Mouse (Mus musculus): ENCODE data around the gene Lce1m. TPM values are rescaled to one million over a fixed set of nuclear protein-coding genes. Genes with fewer than 3 reads are reported as not detected.
A peak's percentile ranks its signal among the peaks of the same experiment; 100 is the strongest.
"Not testable (repeated sequence)": the region's sequence is repeated elsewhere in the genome, so short reads cannot be mapped to it uniquely, and the experiment has no call there.

The Lce1m gene
- total RNA-seq (2021) = not detected
- not detected in 2 replicates for polyA plus RNA-seq (2012; rRNA removed)
- long read RNA-seq = 0 reads

- no peak for DNase-seq
Observed at GRCm38 (mm10) chr3:93018960-93019359, at the start of gene Lce1m. Gene Lce1m (minus strand): TSS chr3:93019060.

GRCm38 (mm10) chr3:93068523-93068922 lies 49.7 kb upstream of the Lce1m start, which contains the start of gene Gm4858:
Gene Gm4858 (plus strand): TSS chr3:93068823.
- not testable (repeated sequence) for DNase-seq

GRCm38 (mm10) chr3:93052826-93053474 lies 34.1 kb upstream of the Lce1m start:
- no peak for DNase-seq

GRCm38 (mm10) chr3:93050182-93050581 lies 31.3 kb upstream of the Lce1m start:
- no peak for DNase-seq

- DNase-seq = no peak
Observed at GRCm38 (mm10) chr3:93031450-93031849, 12.6 kb upstream of the Lce1m start.

GRCm38 (mm10) chr3:93025486-93025885 lies 6.6 kb upstream of the Lce1m start:
- DNase-seq = no peak

GRCm38 (mm10) chr3:93023411-93024184 lies 4.7 kb upstream of the Lce1m start:
- DNase-seq = no peak

- DNase-seq = no peak
Observed at GRCm38 (mm10) chr3:93021171-93021570, 2.3 kb upstream of the Lce1m start.

- no peak for DNase-seq
Observed at GRCm38 (mm10) chr3:93015460-93016104, 3.3 kb downstream of the Lce1m start, which contains the start of gene Crct1. Gene Crct1 (minus strand): TSS chr3:93015687.

- no peak for DNase-seq
Observed at GRCm38 (mm10) chr3:93014871-93015270, 4.0 kb downstream of the Lce1m start.

GRCm38 (mm10) chr3:93014378-93014801 lies 4.5 kb downstream of the Lce1m start:
- peak; percentile 11 for DNase-seq

GRCm38 (mm10) chr3:93002843-93003242 lies 16.0 kb downstream of the Lce1m start:
- DNase-seq = no peak

- DNase-seq = no peak
Observed at GRCm38 (mm10) chr3:93000621-93001020, 18.2 kb downstream of the Lce1m start.

- DNase-seq = peak; percentile 58
Observed at GRCm38 (mm10) chr3:92998691-92999090, 20.2 kb downstream of the Lce1m start.

GRCm38 (mm10) chr3:92991926-92992325 lies 26.9 kb downstream of the Lce1m start, which contains the start of gene Lce3f:
Gene Lce3f (plus strand): TSS chr3:92992226.
- no peak for DNase-seq

GRCm38 (mm10) chr3:92978484-92978883 lies 40.4 kb downstream of the Lce1m start:
- no peak for DNase-seq

Other genes starting within 250 kb of the Lce1m start
- gene Lce1i, start 240.2 kb downstream of the Lce1m start, total RNA-seq (2021) = not detected
- gene Lce1i, start 240.2 kb downstream of the Lce1m start, polyA plus RNA-seq (2012; rRNA removed) = not detected in 2 replicates
- gene Lce1j, start 228.5 kb downstream of the Lce1m start, total RNA-seq (2021) = not detected
- gene Lce1j, start 228.5 kb downstream of the Lce1m start, polyA plus RNA-seq (2012; rRNA removed) = not detected in 2 replicates
- not detected for gene Lce1k, start 211.2 kb downstream of the Lce1m start, total RNA-seq (2021)
- gene Lce1k, start 211.2 kb downstream of the Lce1m start, polyA plus RNA-seq (2012; rRNA removed) = not detected in 2 replicates
- gene Kprp, start 191.8 kb downstream of the Lce1m start, total RNA-seq (2021) = not detected
- gene Kprp, start 191.8 kb downstream of the Lce1m start, polyA plus RNA-seq (2012; rRNA removed) = not detected in 2 replicates
- not detected for gene Lce1l, start 167.8 kb downstream of the Lce1m start, total RNA-seq (2021)
- gene Lce1l, start 167.8 kb downstream of the Lce1m start, polyA plus RNA-seq (2012; rRNA removed) = not detected in 2 replicates
- gene 2310050C09Rik, start 148.8 kb downstream of the Lce1m start, total RNA-seq (2021) = not detected
- gene 2310050C09Rik, start 148.8 kb downstream of the Lce1m start, polyA plus RNA-seq (2012; rRNA removed) = not detected in 2 replicates
- not detected for gene Lce3a, start 92.8 kb downstream of the Lce1m start, total RNA-seq (2021)
- not detected in 2 replicates for gene Lce3a, start 92.8 kb downstream of the Lce1m start, polyA plus RNA-seq (2012; rRNA removed)
- not detected for gene Lce3b, start 86.1 kb downstream of the Lce1m start, total RNA-seq (2021)
- not detected in 2 replicates for gene Lce3b, start 86.1 kb downstream of the Lce1m start, polyA plus RNA-seq (2012; rRNA removed)
- gene Lce3c, start 74.6 kb downstream of the Lce1m start, total RNA-seq (2021) = not detected
- not detected in 2 replicates for gene Lce3c, start 74.6 kb downstream of the Lce1m start, polyA plus RNA-seq (2012; rRNA removed)
- not detected for gene Lce3d, start 61.7 kb downstream of the Lce1m start, total RNA-seq (2021)
- gene Lce3d, start 61.7 kb downstream of the Lce1m start, polyA plus RNA-seq (2012; rRNA removed) = not detected in 2 replicates
- not detected for gene Lce3e, start 52.0 kb downstream of the Lce1m start, total RNA-seq (2021)
- gene Lce3e, start 52.0 kb downstream of the Lce1m start, polyA plus RNA-seq (2012; rRNA removed) = not detected in 2 replicates
- gene Lce3f, start 26.8 kb downstream of the Lce1m start, total RNA-seq (2021) = not detected
- not detected in 2 replicates for gene Lce3f, start 26.8 kb downstream of the Lce1m start, polyA plus RNA-seq (2012; rRNA removed)
- gene Crct1, start 3.4 kb downstream of the Lce1m start, total RNA-seq (2021) = not detected
- not detected in 2 replicates for gene Crct1, start 3.4 kb downstream of the Lce1m start, polyA plus RNA-seq (2012; rRNA removed)
- not detected for gene Gm4858, start 49.8 kb upstream of the Lce1m start, total RNA-seq (2021)
- gene Gm4858, start 49.8 kb upstream of the Lce1m start, polyA plus RNA-seq (2012; rRNA removed) = not detected in 2 replicates
- not detected for gene Crnn, start 125.7 kb upstream of the Lce1m start, total RNA-seq (2021)
- not detected in 2 replicates for gene Crnn, start 125.7 kb upstream of the Lce1m start, polyA plus RNA-seq (2012; rRNA removed)
- gene Flg2, start 178.2 kb upstream of the Lce1m start, total RNA-seq (2021) = not detected
- gene Flg2, start 178.2 kb upstream of the Lce1m start, polyA plus RNA-seq (2012; rRNA removed) = not detected in 2 replicates

Measured in adrenal gland, adult 2 months (tissue).